Mouse (Mus musculus) heart, postnatal 0 days (tissue): ENCODE results near the gene Cib1. TPM values are rescaled to one million over a fixed set of nuclear protein-coding genes. Genes with fewer than 3 reads are reported as not detected.

ENCODE experiments used
- ATAC-seq: fragments of 200-750 bp; cut with Nextera tagmentation; 2 replicates; pipeline ENCODE4 v1.8.0; 2017; ENCODE audit warnings: low read depth, moderate number of reproducible peaks, moderate library complexity; ENCODE audit not compliant: insufficient read depth
- DNase-seq: peaks from one replicate; pipeline ENCODE4 v3.0.0-alpha.2; 2016; ENCODE audit warnings: low spot score
- H3K27ac ChIP-seq: fragments of 300-500 bp; sonication (generic); 2 replicates; pipeline ENCODE4 v1.5.1; 2014; ENCODE audit warnings: low read depth, mild to moderate bottlenecking
- H3K27me3 ChIP-seq: fragments of 300-500 bp; sonication (generic); 2 replicates; pipeline ENCODE4 v1.6.1; 2014; ENCODE audit warnings: low read length, mixed read lengths; ENCODE audit not compliant: control insufficient read depth, insufficient read depth
- H3K36me3 ChIP-seq: fragments of 300-500 bp; sonication (generic); replicated peaks from 2 replicates; pipeline ENCODE4 v1.6.1; 2014; ENCODE audit warnings: low read length, mixed read lengths; ENCODE audit not compliant: control insufficient read depth, insufficient read depth
- H3K4me1 ChIP-seq: fragments of 300-500 bp; sonication (generic); 2 replicates; pipeline ENCODE4 v1.6.1; 2014; ENCODE audit warnings: antibody characterized with exemption; ENCODE audit not compliant: control insufficient read depth, insufficient read depth
- H3K4me2 ChIP-seq: fragments of 300-500 bp; sonication (generic); 2 replicates; pipeline ENCODE4 v1.6.1; 2014; ENCODE audit warnings: low read depth, mild to moderate bottlenecking, low read length, moderate library complexity
- H3K4me3 ChIP-seq: fragments of 300-500 bp; sonication (generic); 2 replicates; pipeline ENCODE4 v1.5.1; 2014; ENCODE audit warnings: low read depth, low read length
- H3K9ac ChIP-seq: fragments of 300-500 bp; sonication (generic); replicated peaks from 2 replicates; pipeline ENCODE4 v1.6.1; 2014; ENCODE audit warnings: low read depth, low read length, mixed read lengths
- H3K9me3 ChIP-seq: fragments of 300-500 bp; sonication (generic); replicated peaks from 2 replicates; pipeline ENCODE4 v1.6.1; 2016; ENCODE audit warnings: low read length; ENCODE audit not compliant: control insufficient read depth
- CTCF ChIP-seq: IDR thresholded peaks from 2 replicates; pipeline ENCODE4 v1.5.1; 2016; ENCODE audit warnings: antibody characterized with exemption, control low read depth, low read depth
- EP300 ChIP-seq: IDR thresholded peaks from 2 replicates; pipeline ENCODE4 v1.6.1; 2016; ENCODE audit warnings: antibody characterized with exemption, low read depth
- WGBS: fragments of 180-500 bp; shearing (Covaris S2); extraction: QIAGEN DNeasy Blood & Tissue Kit; methylation state at CpG from one replicate; pipeline ENCODE4 v1.1.7; 2014; 5-methylcytosine and 5-hydroxymethylcytosine counted together
- polyA plus RNA-seq: library from polyadenylated mRNA; unstranded; fragments of >200 nt; fragmentation: Nextera tagmentation; extraction: Ambion mirVana; gene quantifications from 2 replicates; pipeline ENCODE4 v1.2.1, GENCODE M21; 2015
- total RNA-seq: library from RNA; depleted of rRNA; stranded (reverse); fragments of >200 nt; gene quantifications from 2 replicates; pipeline ENCODE4 v1.2.3, GENCODE M21; 2014; ENCODE audit warnings: low replicate concordance

The Cib1 gene
- total and polyA plus RNA-seq, 2 experiments from 2014 or later: 26.0 to 57.4 TPM

DNA sequence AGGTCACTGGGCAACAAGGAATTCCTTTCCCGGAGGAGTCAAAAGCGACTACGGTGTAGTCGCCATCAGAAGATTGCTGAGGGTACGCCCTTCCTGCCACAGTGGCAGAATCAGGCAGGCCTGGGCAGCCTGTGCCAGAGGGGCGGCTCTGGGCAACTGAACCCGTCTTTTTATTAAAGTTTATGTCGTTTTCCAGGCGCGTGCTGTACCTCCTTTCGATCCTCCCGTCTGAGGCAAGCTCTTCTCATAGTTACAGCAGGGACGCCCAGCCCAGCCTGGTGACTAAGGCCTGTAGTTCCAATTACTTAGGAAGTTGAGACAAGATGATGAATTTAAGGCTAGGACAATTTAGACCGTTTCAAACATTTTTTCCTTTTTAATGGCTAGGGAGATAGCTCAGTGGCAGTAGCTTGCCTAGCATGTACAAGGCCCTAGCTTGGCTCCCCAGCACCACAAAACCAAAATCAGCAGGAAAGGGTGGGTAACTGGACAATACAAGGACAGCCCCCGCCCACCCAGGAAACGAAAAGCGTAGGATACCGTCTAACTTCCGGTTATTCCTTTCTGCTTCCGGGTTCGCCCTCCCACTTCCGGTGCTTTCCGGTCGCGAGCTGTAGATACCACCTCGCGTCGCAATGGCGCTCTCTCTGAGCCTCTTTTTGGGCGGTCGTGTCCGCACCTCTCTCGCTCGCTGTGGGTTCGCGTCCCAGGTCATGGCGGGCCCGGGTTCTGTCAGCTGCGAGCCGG, 28.2 kb upstream of the Cib1 start, which contains the start of gene Ngrn:
Gene Ngrn, plus strand, starts transcription at position 591 of the 747 bp plus-strand sequence.
- WGBS: 23% methylated on average over 40 of the region's 40 CpGs
- H3K4me3 ChIP-seq: peak within 1 kb of the TSS; percentile 80
- peaks cover 5% of the 10 kb centered on the region for H3K27me3 ChIP-seq
- H3K4me1 ChIP-seq: peaks cover 8% of the 10 kb centered on the region
- H3K9me3 ChIP-seq: no peaks in the 10 kb centered on the region
- TF ChIP-seq EP300: 0 out of 2 replicates have a peak, but pooled peaks have one; percentile 61
- TF ChIP-seq CTCF: peak; percentile 29
- peak; percentile 88 for DNase-seq
- H3K4me2 ChIP-seq: peak within 1 kb of the TSS; percentile 85
- peaks cover 26% of the 10 kb centered on the region for H3K36me3 ChIP-seq
- peak within 1 kb of the TSS; percentile 85 for H3K9ac ChIP-seq
- H3K27ac ChIP-seq: peak within 1 kb of the TSS; percentile 85
- ATAC-seq: peak; percentile 94

DNA sequence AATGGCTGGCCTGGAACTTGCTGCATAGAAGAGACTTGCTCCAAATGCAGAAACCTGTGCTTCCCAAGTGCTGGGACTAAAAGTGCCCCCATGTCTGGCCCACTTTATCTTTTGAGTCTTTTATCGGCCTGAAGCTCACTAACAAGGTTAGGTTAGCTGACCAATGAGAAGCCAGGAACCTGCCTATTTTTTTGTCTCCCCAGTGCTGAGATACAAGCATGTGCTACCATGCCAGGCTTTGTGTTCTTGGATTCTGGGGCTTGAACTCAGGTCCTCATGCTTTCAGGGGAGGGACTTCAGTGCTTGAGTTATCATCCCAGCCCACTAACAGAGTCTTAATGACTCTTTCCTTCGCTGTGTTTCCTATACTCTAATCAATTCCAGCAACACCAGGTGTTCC, 25.1 kb upstream of the Cib1 start:
- H3K27me3 ChIP-seq: peaks cover 5% of the 10 kb centered on the region
- ATAC-seq: no peak
- DNase-seq: no peak
- H3K27ac ChIP-seq: no peak overlapping the region
- H3K9ac ChIP-seq: no peak overlapping the region
- H3K9me3 ChIP-seq: no peaks in the 10 kb centered on the region
- 47% methylated on average over 2 of the region's 2 CpGs for WGBS
- TF ChIP-seq EP300: no peak
- no peak for TF ChIP-seq CTCF
- peaks cover 8% of the 10 kb centered on the region for H3K4me1 ChIP-seq
- no peaks in the 10 kb centered on the region for H3K36me3 ChIP-seq
- no peak overlapping the region for H3K4me3 ChIP-seq
- H3K4me2 ChIP-seq: no peak overlapping the region

DNA sequence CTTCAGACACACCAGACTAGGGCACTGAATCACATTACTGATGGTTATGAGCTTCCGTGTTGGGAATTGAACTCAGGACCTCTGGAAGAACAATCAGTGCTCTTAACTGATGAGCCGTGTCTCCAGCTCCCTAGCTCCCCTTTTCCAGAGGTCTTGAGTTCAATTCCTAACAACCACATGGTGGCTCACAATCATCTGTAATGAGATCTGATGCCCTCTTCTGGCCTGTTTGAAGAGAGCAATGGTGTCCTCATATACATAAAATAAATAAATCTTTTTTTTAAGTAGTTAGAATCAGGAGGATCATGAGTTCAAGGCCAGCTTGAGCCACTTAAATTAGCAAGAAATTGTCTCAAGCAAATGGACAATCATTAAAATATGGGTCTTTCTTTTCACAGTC, 23.4 kb upstream of the Cib1 start:
- Histone ChIP-seq H3K27ac (no peak overlapping the region), H3K9ac (no peak overlapping the region), H3K4me2 (no peak overlapping the region), H3K9me3 (no peaks in the 10 kb centered on the region), H3K36me3 (no peaks in the 10 kb centered on the region), H3K4me3 (no peak overlapping the region), H3K27me3 (peaks cover 5% of the 10 kb centered on the region), H3K4me1 (no peaks in the 10 kb centered on the region)
- ATAC-seq (no peak), DNase-seq (no peak)
- TF ChIP-seq EP300 (no peak), CTCF (0 out of 2 replicates have a peak, but pooled peaks have one; percentile 17)
- 65% methylated on average over 2 of the region's 2 CpGs for WGBS

DNA sequence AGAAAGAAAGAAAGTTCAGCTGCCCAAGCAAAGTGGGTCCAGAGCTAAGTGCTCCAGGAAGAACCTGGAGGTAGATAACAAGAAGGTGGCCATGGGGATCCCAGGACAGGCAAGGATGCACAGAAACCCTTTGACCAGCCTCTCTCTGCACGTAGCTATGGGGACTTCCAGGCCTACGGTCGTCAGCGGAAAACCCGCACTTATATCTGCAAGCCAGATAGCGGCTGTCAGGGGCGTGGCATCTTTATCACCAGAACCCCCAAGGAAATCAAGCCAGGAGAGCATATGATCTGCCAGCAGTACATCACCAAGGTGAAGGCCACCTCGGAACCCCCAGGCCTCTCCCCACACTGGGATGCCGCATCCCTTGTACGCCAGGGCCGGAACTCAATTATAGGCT, 20.3 kb upstream of the Cib1 start:
- no peak overlapping the region for H3K4me3 ChIP-seq
- H3K4me1 ChIP-seq: no peaks in the 10 kb centered on the region
- no peak overlapping the region for H3K4me2 ChIP-seq
- no peaks in the 10 kb centered on the region for H3K36me3 ChIP-seq
- no peaks in the 10 kb centered on the region for H3K9me3 ChIP-seq
- no peak overlapping the region for H3K27ac ChIP-seq
- no peak for ATAC-seq
- H3K9ac ChIP-seq: no peak overlapping the region
- no peak for TF ChIP-seq CTCF
- no peak for TF ChIP-seq EP300
- 68% methylated on average over 11 of the region's 11 CpGs for WGBS
- no peak for DNase-seq
- no peaks in the 10 kb centered on the region; the same call in 1 of the 2 replicates for H3K27me3 ChIP-seq

DNA sequence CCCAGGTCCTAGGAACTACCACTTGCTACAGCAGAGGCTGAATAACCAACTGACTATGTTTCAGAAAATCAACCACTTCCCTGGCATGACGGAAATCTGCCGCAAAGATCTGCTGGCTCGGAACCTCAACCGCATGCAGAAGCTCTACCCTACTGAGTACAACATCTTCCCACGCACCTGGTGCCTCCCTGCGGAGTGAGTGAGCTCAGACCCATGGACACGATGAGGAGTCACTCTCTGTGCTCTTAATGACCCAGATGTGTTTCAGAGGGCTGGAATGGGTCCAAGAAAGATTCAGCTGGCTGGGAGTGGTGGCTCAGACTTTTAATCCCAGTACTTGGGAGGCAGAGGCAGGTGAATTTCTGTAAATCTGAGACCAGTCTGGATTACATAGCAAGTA, 19.8 kb upstream of the Cib1 start:
- no peaks in the 10 kb centered on the region for H3K36me3 ChIP-seq
- 74% methylated on average over 7 of the region's 7 CpGs for WGBS
- no peak for DNase-seq
- TF ChIP-seq CTCF (no peak), EP300 (no peak)
- no peaks in the 10 kb centered on the region for H3K27me3 ChIP-seq
- no peak overlapping the region for H3K4me3 ChIP-seq
- H3K27ac ChIP-seq: no peak overlapping the region
- H3K4me2 ChIP-seq: no peak overlapping the region
- ATAC-seq: no peak
- H3K4me1 ChIP-seq: no peaks in the 10 kb centered on the region
- H3K9ac ChIP-seq: no peak overlapping the region
- H3K9me3 ChIP-seq: no peaks in the 10 kb centered on the region

DNA sequence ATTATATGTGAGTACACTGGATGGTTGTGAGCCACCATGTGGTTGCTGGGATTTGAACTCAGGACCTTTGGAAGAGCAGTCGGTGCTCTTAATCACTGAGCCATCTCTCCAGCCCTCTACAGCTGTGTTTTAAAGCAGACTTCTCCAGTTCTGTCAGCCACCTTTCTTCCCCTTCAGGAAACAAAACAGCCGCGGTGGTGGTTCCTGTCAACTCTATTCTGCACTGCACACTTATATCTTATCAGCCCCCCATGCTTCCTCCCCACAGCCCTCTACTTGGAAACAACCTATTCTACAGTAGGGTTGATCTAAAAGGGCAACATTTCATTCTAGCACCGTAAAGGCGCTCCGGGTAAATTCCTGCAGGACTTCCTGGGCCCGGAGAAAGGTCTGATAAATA, 14.2 kb upstream of the Cib1 start:
- peak overlapping the region; percentile 68 for H3K4me2 ChIP-seq
- ATAC-seq: no peak
- H3K9ac ChIP-seq: peak overlapping the region; percentile 65; the same call in 1 of the 2 replicates
- H3K36me3 ChIP-seq: no peaks in the 10 kb centered on the region
- no peaks in the 10 kb centered on the region for H3K9me3 ChIP-seq
- no peaks in the 10 kb centered on the region for H3K27me3 ChIP-seq
- no peak for DNase-seq
- H3K4me1 ChIP-seq: 0 out of 2 replicates have a peak, but pooled peaks cover 3% of the 10 kb centered on the region
- H3K27ac ChIP-seq: peak overlapping the region; percentile 74
- TF ChIP-seq EP300 (no peak), CTCF (no peak)
- peak overlapping the region; percentile 70 for H3K4me3 ChIP-seq
- 18% methylated on average over 7 of the region's 7 CpGs for WGBS
